Mouse (Mus musculus) heart, postnatal 0 days (tissue): Measurements from ENCODE around the gene March5. TPM values are rescaled to one million over a fixed set of nuclear protein-coding genes. Genes with fewer than 3 reads are reported as not detected.

Source experiments
- ATAC-seq: fragments of 200-750 bp; cut with Nextera tagmentation; 2 replicates; pipeline ENCODE4 v1.8.0; 2017; ENCODE audit warnings: low read depth, moderate number of reproducible peaks, moderate library complexity; ENCODE audit not compliant: insufficient read depth
- DNase-seq: peaks from one replicate; pipeline ENCODE4 v3.0.0-alpha.2; 2016; ENCODE audit warnings: low spot score
- H3K27ac ChIP-seq: fragments of 300-500 bp; sonication (generic); 2 replicates; pipeline ENCODE4 v1.5.1; 2014; ENCODE audit warnings: low read depth, mild to moderate bottlenecking
- H3K27me3 ChIP-seq: fragments of 300-500 bp; sonication (generic); 2 replicates; pipeline ENCODE4 v1.6.1; 2014; ENCODE audit warnings: low read length, mixed read lengths; ENCODE audit not compliant: control insufficient read depth, insufficient read depth
- H3K36me3 ChIP-seq: fragments of 300-500 bp; sonication (generic); replicated peaks from 2 replicates; pipeline ENCODE4 v1.6.1; 2014; ENCODE audit warnings: low read length, mixed read lengths; ENCODE audit not compliant: control insufficient read depth, insufficient read depth
- H3K4me1 ChIP-seq: fragments of 300-500 bp; sonication (generic); 2 replicates; pipeline ENCODE4 v1.6.1; 2014; ENCODE audit warnings: antibody characterized with exemption; ENCODE audit not compliant: control insufficient read depth, insufficient read depth
- H3K4me2 ChIP-seq: fragments of 300-500 bp; sonication (generic); 2 replicates; pipeline ENCODE4 v1.6.1; 2014; ENCODE audit warnings: low read depth, mild to moderate bottlenecking, low read length, moderate library complexity
- H3K4me3 ChIP-seq: fragments of 300-500 bp; sonication (generic); 2 replicates; pipeline ENCODE4 v1.5.1; 2014; ENCODE audit warnings: low read depth, low read length
- H3K9ac ChIP-seq: fragments of 300-500 bp; sonication (generic); replicated peaks from 2 replicates; pipeline ENCODE4 v1.6.1; 2014; ENCODE audit warnings: low read depth, low read length, mixed read lengths
- H3K9me3 ChIP-seq: fragments of 300-500 bp; sonication (generic); replicated peaks from 2 replicates; pipeline ENCODE4 v1.6.1; 2016; ENCODE audit warnings: low read length; ENCODE audit not compliant: control insufficient read depth
- CTCF ChIP-seq: IDR thresholded peaks from 2 replicates; pipeline ENCODE4 v1.5.1; 2016; ENCODE audit warnings: antibody characterized with exemption, control low read depth, low read depth
- EP300 ChIP-seq: IDR thresholded peaks from 2 replicates; pipeline ENCODE4 v1.6.1; 2016; ENCODE audit warnings: antibody characterized with exemption, low read depth
- WGBS: fragments of 180-500 bp; shearing (Covaris S2); extraction: QIAGEN DNeasy Blood & Tissue Kit; methylation state at CpG from one replicate; pipeline ENCODE4 v1.1.7; 2014; 5-methylcytosine and 5-hydroxymethylcytosine counted together
- polyA plus RNA-seq: library from polyadenylated mRNA; unstranded; fragments of >200 nt; fragmentation: Nextera tagmentation; extraction: Ambion mirVana; gene quantifications from 2 replicates; pipeline ENCODE4 v1.2.1, GENCODE M21; 2015
- total RNA-seq: library from RNA; depleted of rRNA; stranded (reverse); fragments of >200 nt; gene quantifications from 2 replicates; pipeline ENCODE4 v1.2.3, GENCODE M21; 2014; ENCODE audit warnings: low replicate concordance

March5 gene
- total and polyA plus RNA-seq, 2 experiments from 2014 or later, result 80.9 to 82.5 TPM

- H3K4me2 ChIP-seq, result no peak overlapping the region
- WGBS, result 20% methylated on average over 4 of the region's 4 CpGs
- H3K27me3 ChIP-seq, result peaks cover 25% of the 10 kb centered on the region
- no peak overlapping the region for H3K4me3 ChIP-seq
- DNase-seq (peak; percentile 49), ATAC-seq (0 out of 2 replicates have a peak, but pooled peaks have one; percentile 33)
- no peaks in the 10 kb centered on the region for H3K36me3 ChIP-seq
- TF ChIP-seq CTCF, result no peak
- TF ChIP-seq EP300, result no peak
- no peak overlapping the region for H3K9ac ChIP-seq
- no peaks in the 10 kb centered on the region; the same call in 1 of the 2 replicates for H3K4me1 ChIP-seq
- H3K27ac ChIP-seq, result no peak overlapping the region
- H3K9me3 ChIP-seq, result no peaks in the 10 kb centered on the region
Observed at GRCm38 (mm10) chr19:37239096-37239495, 31.8 kb downstream of the March5 start.

DNA sequence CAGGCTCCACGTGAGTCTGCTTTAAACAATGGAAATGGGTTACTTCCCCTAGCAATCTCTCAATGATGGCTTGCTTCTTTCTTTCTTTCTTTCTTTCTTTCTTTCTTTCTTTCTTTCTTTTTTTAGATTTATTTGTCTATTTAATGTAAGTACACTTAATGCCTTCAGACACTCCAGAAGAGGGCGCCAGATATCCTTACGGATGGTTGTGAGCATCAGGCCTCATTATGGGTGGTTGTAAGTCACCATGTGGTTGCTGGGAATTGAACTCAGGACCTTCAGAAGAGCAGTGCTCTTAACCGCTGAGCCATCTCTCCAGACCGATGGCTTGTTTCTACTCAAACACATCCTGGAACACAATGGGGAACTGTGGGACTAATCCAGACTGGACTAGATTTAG, 33.9 kb downstream of the March5 start:
- no peaks in the 10 kb centered on the region for H3K4me1 ChIP-seq
- H3K27ac ChIP-seq, result no peak overlapping the region
- no peak overlapping the region for H3K4me2 ChIP-seq
- H3K36me3 ChIP-seq, result no peaks in the 10 kb centered on the region
- no peak for DNase-seq
- ATAC-seq, result no peak
- no peak overlapping the region for H3K9ac ChIP-seq
- no peak for TF ChIP-seq CTCF
- H3K27me3 ChIP-seq, result peaks cover 7% of the 10 kb centered on the region
- H3K4me3 ChIP-seq, result no peak overlapping the region
- 0 out of 2 replicates have a peak, but pooled peaks cover 3% of the 10 kb centered on the region for H3K9me3 ChIP-seq
- WGBS, result 68% methylated on average over 5 of the region's 5 CpGs

- no peak overlapping the region for H3K27ac ChIP-seq
- no peak overlapping the region for H3K9ac ChIP-seq
- WGBS, result 47% methylated on average over 2 of the region's 2 CpGs
- DNase-seq (no peak), ATAC-seq (no peak)
- H3K9me3 ChIP-seq, result 0 out of 2 replicates have a peak, but pooled peaks cover 3% of the 10 kb centered on the region
- no peaks in the 10 kb centered on the region for H3K36me3 ChIP-seq
- no peak overlapping the region for H3K4me2 ChIP-seq
- TF ChIP-seq CTCF (no peak), EP300 (no peak)
- no peaks in the 10 kb centered on the region for H3K4me1 ChIP-seq
- H3K4me3 ChIP-seq, result no peak overlapping the region
- no peaks in the 10 kb centered on the region for H3K27me3 ChIP-seq
Observed at GRCm38 (mm10) chr19:37242707-37243106, 35.4 kb downstream of the March5 start.

- TF ChIP-seq EP300 (no peak), CTCF (no peak)
- H3K36me3 ChIP-seq, result no peaks in the 10 kb centered on the region
- no peaks in the 10 kb centered on the region for H3K27me3 ChIP-seq
- no peak overlapping the region for H3K4me2 ChIP-seq
- H3K9ac ChIP-seq, result no peak overlapping the region
- H3K4me3 ChIP-seq, result no peak overlapping the region
- ATAC-seq (no peak), DNase-seq (no peak)
- H3K9me3 ChIP-seq, result 0 out of 2 replicates have a peak, but pooled peaks cover 3% of the 10 kb centered on the region
- 38% methylated on average over 3 of the region's 3 CpGs for WGBS
- H3K27ac ChIP-seq, result no peak overlapping the region
- no peaks in the 10 kb centered on the region for H3K4me1 ChIP-seq
Observed at GRCm38 (mm10) chr19:37246859-37247258, 39.5 kb downstream of the March5 start.

- Histone ChIP-seq H3K4me1 (no peaks in the 10 kb centered on the region), H3K27ac (no peak overlapping the region), H3K9me3 (0 out of 2 replicates have a peak, but pooled peaks cover 3% of the 10 kb centered on the region), H3K4me3 (no peak overlapping the region), H3K27me3 (no peaks in the 10 kb centered on the region), H3K9ac (no peak overlapping the region), H3K4me2 (no peak overlapping the region), H3K36me3 (no peaks in the 10 kb centered on the region)
- TF ChIP-seq CTCF (no peak), EP300 (no peak)
- 70% methylated on average over 3 of the region's 3 CpGs for WGBS
- ATAC-seq, result no peak
- DNase-seq, result no peak
Observed at GRCm38 (mm10) chr19:37248199-37248598, 40.9 kb downstream of the March5 start.

GRCm38 (mm10) chr19:37252104-37252503, 44.8 kb downstream of the March5 start:
- no peak overlapping the region for H3K4me3 ChIP-seq
- no peak for ATAC-seq

More at GRCm38 (mm10) chr19:37252104-37252503, 44.8 kb downstream of the March5 start:
- Histone ChIP-seq H3K27me3 (no peaks in the 10 kb centered on the region), H3K9me3 (no peaks in the 10 kb centered on the region), H3K9ac (no peak overlapping the region), H3K36me3 (no peaks in the 10 kb centered on the region), H3K27ac (no peak overlapping the region), H3K4me2 (no peak overlapping the region), H3K4me1 (no peaks in the 10 kb centered on the region)
- 60% methylated on average over 6 of the region's 6 CpGs for WGBS
- no peak for DNase-seq
- TF ChIP-seq CTCF (no peak), EP300 (no peak)
